In genomic region chr12:100724182-100724581, GRCm38 (mm10) we compare ENCODE assay signal across 8 mouse cellular contexts. TPM values are rescaled to one million over a fixed set of nuclear protein-coding genes. Genes with fewer than 3 reads are reported as not detected.
DNase-seq lines count a peak whose midpoint lies in the region; ATAC-seq and TF ChIP-seq lines count a peak whose summit lies in the region.

No protein-coding gene starts in this region.

- H3K27ac ChIP-seq in heart, embryonic 12.5 days (ENCODE audit: poor library complexity, severe bottlenecking): peak overlapping the region; percentile 95
- peak overlapping the region; percentile 86 for H3K27ac ChIP-seq in heart, postnatal 0 days (ENCODE audit: low read depth)
- H3K27ac ChIP-seq in lung, postnatal 0 days (ENCODE audit: low read length): peak overlapping the region; percentile 94

- peak overlapping the region; percentile 89 for H3K4me2 ChIP-seq in heart, embryonic 12.5 days
- H3K4me2 ChIP-seq in heart, postnatal 0 days (ENCODE audit: low read depth, low read length): peak overlapping the region; percentile 75
- peak overlapping the region; percentile 90 for H3K4me2 ChIP-seq in lung, postnatal 0 days (replicated peaks; ENCODE audit: low read depth, low read length)

- peaks cover 5% of the 10 kb centered on the region for H3K4me1 ChIP-seq in heart, embryonic 12.5 days (replicated peaks)
- H3K4me1 ChIP-seq in heart, postnatal 0 days (ENCODE audit: control insufficient read depth, insufficient read depth): peaks cover 10% of the 10 kb centered on the region
- no peaks in the 10 kb centered on the region; the same call in 1 of the 2 replicates for H3K4me1 ChIP-seq in lung, postnatal 0 days (ENCODE audit: insufficient read depth, low read depth, low read length)

- intact Hi-C loops in heart, postnatal 25 days (cut with DNase I): loop anchor here (1.0 to 10.0 kb wide), 3 partner anchors 82 to 529 kb away; partner anchors contain the start of gene Calm1

- H3K9ac ChIP-seq in heart, embryonic 12.5 days: peak overlapping the region; percentile 82
- peak overlapping the region; percentile 53 for H3K9ac ChIP-seq in heart, postnatal 0 days (replicated peaks; ENCODE audit: low read depth, low read length)
- H3K9ac ChIP-seq in lung, postnatal 0 days (replicated peaks; ENCODE audit: low read depth): peak overlapping the region; percentile 64

- no peaks in the 10 kb centered on the region for H3K27me3 ChIP-seq in heart, embryonic 12.5 days (replicated peaks)
- H3K27me3 ChIP-seq in heart, postnatal 0 days (ENCODE audit: control insufficient read depth, insufficient read depth, low read length): no peaks in the 10 kb centered on the region
- no peaks in the 10 kb centered on the region for H3K27me3 ChIP-seq in lung, postnatal 0 days (replicated peaks; ENCODE audit: insufficient read depth, low read length)

- TF ChIP-seq CTCF in heart, postnatal 0 days (IDR thresholded peaks at IDR 0.05; ENCODE audit: low read depth): no peak
- no peak for TF ChIP-seq CTCF in lung, postnatal 0 days (IDR thresholded peaks at IDR 0.05)

- no peak for ATAC-seq in heart, embryonic 12.5 days (ENCODE audit: insufficient number of reproducible peaks, low FRiP score)
- ATAC-seq in heart, postnatal 0 days (ENCODE audit: insufficient read depth, low read depth): no peak
- no peak for ATAC-seq in lung, postnatal 0 days

- TF ChIP-seq EP300 in heart, postnatal 0 days (IDR thresholded peaks at IDR 0.05; ENCODE audit: low read depth): no peak
- no peak for TF ChIP-seq EP300 in lung, postnatal 0 days (IDR thresholded peaks at IDR 0.05)

- H3K4me3 ChIP-seq in heart, embryonic 12.5 days: peak overlapping the region; percentile 74
- H3K4me3 ChIP-seq in heart, postnatal 0 days (ENCODE audit: low read depth, low read length): peak overlapping the region; percentile 59
- H3K4me3 ChIP-seq in lung, postnatal 0 days (ENCODE audit: low read depth, low read length): peak overlapping the region; percentile 80

- no peaks in the 10 kb centered on the region for H3K9me3 ChIP-seq in heart, embryonic 12.5 days (replicated peaks)
- H3K9me3 ChIP-seq in heart, postnatal 0 days (replicated peaks; ENCODE audit: control insufficient read depth, low read length): no peaks in the 10 kb centered on the region
- H3K9me3 ChIP-seq in lung, postnatal 0 days (ENCODE audit: low read length): no peaks in the 10 kb centered on the region

- DNase-seq in heart, postnatal 25 days (ENCODE audit: low spot score): no peak
- peak; percentile 24 for DNase-seq in ES-CJ7 (ENCODE audit: low read depth, low spot score)
- no peak for DNase-seq in heart, postnatal 0 days (ENCODE audit: low spot score)
- DNase-seq in lung, postnatal 0 days (ENCODE audit: low spot score): peak; percentile 29
- no peak for DNase-seq in urinary bladder, adult 2 months (ENCODE audit: low spot score)
- DNase-seq in cerebellum, postnatal 14 days: no peak
- no peak for DNase-seq in urinary bladder, postnatal 4 days (ENCODE audit: low spot score in 2 of 2)

- H3K36me3 ChIP-seq in heart, embryonic 12.5 days: no peaks in the 10 kb centered on the region
- no peaks in the 10 kb centered on the region for H3K36me3 ChIP-seq in heart, postnatal 0 days (replicated peaks; ENCODE audit: control insufficient read depth, insufficient read depth, low read length)
- H3K36me3 ChIP-seq in lung, postnatal 0 days (ENCODE audit: insufficient read depth, low read length): no peaks in the 10 kb centered on the region

- WGBS in heart, embryonic 12.5 days: 1% methylated on average over 8 of the region's 8 CpGs
- 0% methylated on average over 8 of the region's 8 CpGs for WGBS in heart, postnatal 0 days
- WGBS in lung, postnatal 0 days: 1% methylated on average over 8 of the region's 8 CpGs

RNA-seq across cellular contexts. Expression of gene Rps6ka5, which starts 2.6 kb away (rescaled TPM):
- polyA plus RNA-seq in heart, embryonic 12.5 days (2016; fragmentation: Nextera tagmentation; extraction: Ambion mirVana): 5.4 and 6.0 TPM in 2 replicates
- total RNA-seq in heart, postnatal 25 days (2021): 10 to 100 TPM; 12.9 to 14.7 TPM
- 5.0 and 11.6 TPM in 2 replicates for total RNA-seq in heart, postnatal 0 days (2014; rRNA removed; ENCODE audit: low replicate concordance)
- 2.8 and 3.0 TPM in 2 replicates for polyA plus RNA-seq in heart, postnatal 0 days (2015; fragmentation: Nextera tagmentation; extraction: Ambion mirVana)
- polyA plus RNA-seq in lung, postnatal 0 days (2015; fragmentation: Nextera tagmentation; extraction: Ambion mirVana): 2.3 and 2.7 TPM in 2 replicates
- 5.2 and 7.2 TPM in 2 replicates for polyA plus RNA-seq in urinary bladder, adult 2 months (2012; rRNA removed)

RNA-seq across cellular contexts. Expression of gene Dglucy, which starts 54.7 kb away (rescaled TPM):
- polyA plus RNA-seq in heart, embryonic 12.5 days (2016; fragmentation: Nextera tagmentation; extraction: Ambion mirVana): 2.8 and 3.4 TPM in 2 replicates
- total RNA-seq in heart, postnatal 25 days (2021): 10 to 100 TPM; 60.4 to 61.1 TPM
- total RNA-seq in heart, postnatal 0 days (2014; rRNA removed; ENCODE audit: low replicate concordance): 6.4 and 12.4 TPM in 2 replicates
- polyA plus RNA-seq in heart, postnatal 0 days (2015; fragmentation: Nextera tagmentation; extraction: Ambion mirVana): 7.9 and 9.2 TPM in 2 replicates
- 2.1 and 3.3 TPM in 2 replicates for polyA plus RNA-seq in lung, postnatal 0 days (2015; fragmentation: Nextera tagmentation; extraction: Ambion mirVana)
- polyA plus RNA-seq in urinary bladder, adult 2 months (2012; rRNA removed): 20.0 and 23.8 TPM in 2 replicates

Comparison
In these comparisons a context has a peak if more than half of its experiments do, and no peak if none do; other contexts are left out.
1. DNase-seq: peak in ES-CJ7 (single experiment) and lung, postnatal 0 days (single experiment); none in heart, postnatal 25 days (single experiment), heart, postnatal 0 days (single experiment), urinary bladder, adult 2 months (single experiment), cerebellum, postnatal 14 days (0 of 2) and urinary bladder, postnatal 4 days (0 of 2).
2. Peak in every context shown above with its lines, with median percentiles within 50 percentile points of each other: H3K27ac ChIP-seq, H3K4me2 ChIP-seq, H3K4me3 ChIP-seq and H3K9ac ChIP-seq.